Mouse (Mus musculus) adrenal gland, adult 10 weeks (tissue): ENCODE measurements around the gene Prss40. TPM values are rescaled to one million over a fixed set of nuclear protein-coding genes. Genes with fewer than 3 reads are reported as not detected.

ENCODE experiments used
- polyA plus RNA-seq: library from polyadenylated mRNA; stranded (reverse); fragments of 350-450 nt; fragmentation: Illumina TruSeq; extraction: RNeasy Lipid Tissue Mini Kit (QIAGEN cat#74804); gene quantifications from one replicate; pipeline ENCODE4 v1.2.3, GENCODE M21; 2014; ENCODE audit warnings: low read depth, low replicate concordance

Gene Prss40
- not detected for polyA plus RNA-seq

GRCm38 (mm10) chr1:34560843-34561242 is at the start of gene Prss40:
TSS of gene Prss40 (minus strand) at chr1:34560943.

DNA sequence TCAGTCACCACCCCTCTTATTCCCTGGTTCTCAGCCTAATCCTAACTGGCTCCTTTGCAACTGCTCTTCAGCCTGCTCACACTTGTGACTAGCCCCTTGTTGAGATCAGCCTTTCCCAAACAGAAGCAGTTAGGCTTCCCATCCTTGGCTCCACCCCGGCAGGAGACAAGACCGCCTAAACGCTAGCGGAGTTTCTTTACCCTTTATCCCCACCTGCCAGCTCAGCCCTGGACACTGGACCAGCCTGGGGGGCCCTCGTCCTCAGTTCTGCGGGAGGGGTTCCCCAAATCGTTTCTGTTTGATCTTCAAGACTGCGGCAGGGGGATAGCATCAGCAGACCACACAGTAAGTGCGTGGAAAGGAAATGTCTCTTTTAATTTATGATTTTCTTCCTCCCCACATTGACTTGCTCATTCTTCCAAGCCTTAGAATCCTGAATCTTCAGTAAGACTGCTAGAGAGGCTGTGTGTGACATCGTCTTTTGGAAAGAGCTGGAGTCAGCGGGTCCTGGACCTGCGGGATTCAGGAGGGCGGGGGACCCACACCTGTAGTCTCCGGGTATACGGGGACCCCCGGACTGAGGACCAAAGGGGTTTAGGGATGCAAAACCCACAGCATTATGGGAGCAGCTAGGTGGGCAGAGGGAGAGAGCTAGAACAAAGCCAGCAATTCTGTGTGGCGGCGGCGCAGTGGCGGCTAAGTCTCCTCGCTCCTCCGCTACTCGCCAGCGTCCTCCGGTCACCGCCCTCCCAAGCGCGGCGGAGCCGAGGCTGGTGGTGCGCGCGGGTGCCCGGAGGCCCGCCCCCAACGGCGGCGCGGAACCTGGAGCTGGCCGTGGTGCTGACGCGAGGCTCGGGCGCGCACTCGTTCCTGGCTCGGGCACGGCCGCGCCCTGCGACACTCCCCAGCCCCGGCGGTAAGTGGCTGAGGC is 18.4 kb upstream of the Prss40 start, which contains the start of gene Amer3:
TSS of gene Amer3 (plus strand) at position 807 of the 931 bp plus-strand sequence.

GRCm38 (mm10) chr1:34535043-34535698 is 25.6 kb downstream of the Prss40 start, which contains the start of gene Cfc1:
TSS of gene Cfc1 (plus strand) at chr1:34535648.

Other genes with a start within 250 kb of the Prss40 start
- gene Ccdc115, start 121.3 kb downstream of the Prss40 start, polyA plus RNA-seq, result 19.5 TPM
- 15.6 TPM for gene Imp4, start 121.1 kb downstream of the Prss40 start, polyA plus RNA-seq
- gene Ptpn18, start 101.2 kb downstream of the Prss40 start, polyA plus RNA-seq, result not detected
- gene Prss39, start 62.5 kb downstream of the Prss40 start, polyA plus RNA-seq, result not detected
- gene Cfc1, start 25.3 kb downstream of the Prss40 start, polyA plus RNA-seq, result not detected
- gene Amer3, start 18.7 kb upstream of the Prss40 start, polyA plus RNA-seq, result 0.12 TPM